Mouse (Mus musculus) hindbrain, embryonic 16.5 days (tissue): Measurements from ENCODE around the gene Mcfd2. TPM values are rescaled to one million over a fixed set of nuclear protein-coding genes. Genes with fewer than 3 reads are reported as not detected.

Experiments used
- ATAC-seq: fragments of 200-750 bp; cut with Nextera tagmentation; 2 replicates; pipeline ENCODE4 v1.8.0; 2017; ENCODE audit warnings: moderate TSS enrichment, moderate library complexity
- H3K27ac ChIP-seq: fragments of 300-500 bp; sonication (generic); 2 replicates; pipeline ENCODE4 v1.5.1; 2014; ENCODE audit warnings: low read depth, mild to moderate bottlenecking, control low read depth, low read length, moderate library complexity
- H3K27me3 ChIP-seq: fragments of 300-500 bp; sonication (generic); replicated peaks from 2 replicates; pipeline ENCODE4 v1.6.1; 2014; ENCODE audit warnings: low read length; ENCODE audit not compliant: control insufficient read depth, insufficient read depth
- H3K36me3 ChIP-seq: fragments of 300-500 bp; sonication (generic); 2 replicates; pipeline ENCODE4 v1.6.1; 2014; ENCODE audit warnings: mild to moderate bottlenecking, low read length, moderate library complexity, mixed read lengths; ENCODE audit not compliant: control insufficient read depth, insufficient read depth
- H3K4me1 ChIP-seq: fragments of 300-500 bp; sonication (generic); 2 replicates; pipeline ENCODE4 v1.6.1; 2014; ENCODE audit warnings: low read depth, low read length; ENCODE audit not compliant: control insufficient read depth, insufficient read depth
- H3K4me2 ChIP-seq: fragments of 300-500 bp; sonication (generic); 2 replicates; pipeline ENCODE4 v1.6.1; 2014; ENCODE audit warnings: mild to moderate bottlenecking, low read length, control low read depth, moderate library complexity
- H3K4me3 ChIP-seq: fragments of 300-500 bp; sonication (generic); 2 replicates; pipeline ENCODE4 v1.5.1; 2014; ENCODE audit warnings: mild to moderate bottlenecking, low read length, control low read depth, moderate library complexity
- H3K9ac ChIP-seq: fragments of 300-500 bp; sonication (generic); 2 replicates; pipeline ENCODE4 v1.6.1; 2014; ENCODE audit warnings: low read depth, mild to moderate bottlenecking, control low read depth, low read length, moderate library complexity
- H3K9me3 ChIP-seq: fragments of 300-500 bp; sonication (generic); 2 replicates; pipeline ENCODE4 v1.6.1; 2014; ENCODE audit warnings: mild to moderate bottlenecking, low read length, moderate library complexity; ENCODE audit not compliant: control insufficient read depth
- WGBS: fragments of 180-500 bp; shearing (Covaris S2); extraction: QIAGEN DNeasy Blood & Tissue Kit; methylation state at CpG from one replicate; pipeline ENCODE4 v1.1.7; 2014; 5-methylcytosine and 5-hydroxymethylcytosine counted together
- polyA plus RNA-seq: library from polyadenylated mRNA; unstranded; fragments of >200 nt; fragmentation: Nextera tagmentation; extraction: Ambion mirVana; gene quantifications from 2 replicates; pipeline ENCODE4 v1.2.1, GENCODE M21; 2015

Mcfd2 gene
- polyA plus RNA-seq, 1 experiment from 2014 or later = 48.1 TPM

GRCm38 (mm10) chr17:87293125-87293524 is 27.4 kb upstream of the Mcfd2 start:
- no peak overlapping the region for H3K9ac ChIP-seq
- H3K4me1 ChIP-seq = no peaks in the 10 kb centered on the region; the same call in 1 of the 2 replicates
- ATAC-seq = no peak
- H3K4me3 ChIP-seq = no peak overlapping the region
- no peaks in the 10 kb centered on the region for H3K9me3 ChIP-seq
- H3K27me3 ChIP-seq = no peaks in the 10 kb centered on the region
- H3K4me2 ChIP-seq = no peak overlapping the region
- H3K27ac ChIP-seq = no peak overlapping the region
- 89% methylated on average over 5 of the region's 5 CpGs for WGBS
- peaks cover 2% of the 10 kb centered on the region; the same call in 1 of the 2 replicates for H3K36me3 ChIP-seq

GRCm38 (mm10) chr17:87291782-87292181 is 26.0 kb upstream of the Mcfd2 start:
- Histone ChIP-seq H3K9ac (no peak overlapping the region), H3K4me2 (no peak overlapping the region), H3K9me3 (no peaks in the 10 kb centered on the region), H3K27ac (no peak overlapping the region), H3K27me3 (peaks cover 2% of the 10 kb centered on the region; the same call in 1 of the 2 replicates), H3K36me3 (peaks cover 2% of the 10 kb centered on the region; the same call in 1 of the 2 replicates), H3K4me1 (no peaks in the 10 kb centered on the region; the same call in 1 of the 2 replicates), H3K4me3 (no peak overlapping the region)
- no peak for ATAC-seq
- WGBS = 90% methylated on average over 5 of the region's 5 CpGs

GRCm38 (mm10) chr17:87291037-87291436 is 25.3 kb upstream of the Mcfd2 start:
- no peak overlapping the region for H3K4me3 ChIP-seq
- no peak overlapping the region for H3K4me2 ChIP-seq
- peaks cover 2% of the 10 kb centered on the region; the same call in 1 of the 2 replicates for H3K36me3 ChIP-seq
- no peak overlapping the region for H3K9ac ChIP-seq
- H3K27me3 ChIP-seq = peaks cover 2% of the 10 kb centered on the region; the same call in 1 of the 2 replicates
- H3K9me3 ChIP-seq = no peaks in the 10 kb centered on the region
- no peaks in the 10 kb centered on the region; the same call in 1 of the 2 replicates for H3K4me1 ChIP-seq
- no peak overlapping the region for H3K27ac ChIP-seq
- ATAC-seq = no peak
- 92% methylated on average over 7 of the region's 7 CpGs for WGBS

DNA sequence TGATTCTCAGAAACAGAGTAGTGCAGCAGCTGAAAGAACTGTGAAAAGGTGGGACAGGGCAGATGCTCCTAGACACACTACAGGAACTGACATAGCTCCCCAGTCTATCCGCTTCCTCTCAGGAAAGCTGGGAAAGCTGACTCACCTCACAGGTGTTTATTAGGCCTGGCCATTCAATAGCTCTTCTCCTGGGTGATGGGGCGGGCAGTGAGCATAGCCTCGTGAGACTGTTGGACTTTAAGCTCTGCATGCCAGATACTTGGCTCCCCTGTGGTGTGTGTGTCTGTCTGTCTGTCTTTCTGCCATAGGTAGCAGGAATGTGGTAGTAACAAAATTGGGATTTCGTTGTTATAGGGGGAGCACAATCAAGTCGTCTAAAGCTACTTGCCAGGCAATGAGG is 23.6 kb upstream of the Mcfd2 start:
- H3K9ac ChIP-seq = no peak overlapping the region

GRCm38 (mm10) chr17:87288131-87288530 is 22.4 kb upstream of the Mcfd2 start:
- Histone ChIP-seq H3K36me3 (peaks cover 2% of the 10 kb centered on the region; the same call in 1 of the 2 replicates), H3K9me3 (no peaks in the 10 kb centered on the region), H3K4me1 (peaks cover 9% of the 10 kb centered on the region), H3K27me3 (peaks cover 8% of the 10 kb centered on the region), H3K4me2 (no peak overlapping the region), H3K9ac (no peak overlapping the region), H3K4me3 (no peak overlapping the region), H3K27ac (no peak overlapping the region)
- 27% methylated on average over 12 of the region's 12 CpGs for WGBS
- ATAC-seq = no peak

More for the DNA sequence above, 23.6 kb upstream of the Mcfd2 start:
- H3K4me3 ChIP-seq = no peak overlapping the region
- 69% methylated on average over 5 of the region's 5 CpGs for WGBS
- H3K36me3 ChIP-seq = peaks cover 2% of the 10 kb centered on the region; the same call in 1 of the 2 replicates
- no peak for ATAC-seq
- no peak overlapping the region for H3K27ac ChIP-seq
- no peak overlapping the region for H3K4me2 ChIP-seq
- no peaks in the 10 kb centered on the region for H3K9me3 ChIP-seq
- peaks cover 7% of the 10 kb centered on the region for H3K27me3 ChIP-seq
- H3K4me1 ChIP-seq = no peaks in the 10 kb centered on the region; the same call in 1 of the 2 replicates

DNA sequence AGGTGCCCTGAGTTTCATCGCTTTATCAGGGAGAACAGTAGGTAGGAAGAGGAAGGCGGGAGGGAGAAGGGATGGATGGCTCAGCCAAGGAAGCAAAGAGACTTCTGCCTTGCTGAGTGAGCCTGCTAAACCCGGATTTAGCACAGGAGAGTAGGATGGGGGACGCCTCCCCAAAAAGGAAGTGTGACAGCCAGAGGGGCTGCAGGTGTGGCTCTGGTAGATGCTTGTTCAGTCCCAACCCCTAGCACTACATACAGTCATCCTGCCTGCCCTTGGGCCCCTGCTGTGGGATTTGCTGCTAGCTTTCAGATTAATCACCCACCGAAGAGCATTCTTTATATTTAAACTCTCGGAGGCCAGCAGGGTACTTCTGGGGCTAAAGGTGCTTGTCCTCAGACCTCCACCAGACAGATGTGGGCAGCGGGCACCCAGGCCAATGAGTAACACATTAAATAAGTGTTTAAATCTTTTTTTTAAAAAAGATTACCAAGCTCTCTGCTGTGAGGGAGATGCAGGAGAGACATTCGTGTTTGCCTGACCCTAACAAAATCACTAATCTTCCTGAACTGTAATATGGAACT is 21.6 kb upstream of the Mcfd2 start:
- ATAC-seq = no peak
- Histone ChIP-seq H3K4me3 (no peak overlapping the region), H3K4me2 (no peak overlapping the region), H3K27me3 (peaks cover 8% of the 10 kb centered on the region), H3K36me3 (no peaks in the 10 kb centered on the region), H3K27ac (no peak overlapping the region), H3K9ac (no peak overlapping the region), H3K4me1 (peaks cover 9% of the 10 kb centered on the region), H3K9me3 (no peaks in the 10 kb centered on the region)
- WGBS = 54% methylated on average over 8 of the region's 8 CpGs

GRCm38 (mm10) chr17:87286481-87287143 is 20.9 kb upstream of the Mcfd2 start:
- peaks cover 13% of the 10 kb centered on the region for H3K4me1 ChIP-seq
- no peak overlapping the region for H3K9ac ChIP-seq
- H3K4me3 ChIP-seq = no peak overlapping the region
- 69% methylated on average over 8 of the region's 8 CpGs for WGBS
- H3K36me3 ChIP-seq = no peaks in the 10 kb centered on the region
- ATAC-seq = no peak
- H3K27me3 ChIP-seq = peaks cover 8% of the 10 kb centered on the region
- H3K27ac ChIP-seq = no peak overlapping the region
- no peaks in the 10 kb centered on the region for H3K9me3 ChIP-seq
- H3K4me2 ChIP-seq = no peak overlapping the region

GRCm38 (mm10) chr17:87285731-87286465 is 20.2 kb upstream of the Mcfd2 start:
- ATAC-seq = no peak
- H3K27me3 ChIP-seq = peaks cover 8% of the 10 kb centered on the region
- no peak overlapping the region for H3K4me2 ChIP-seq
- no peak overlapping the region for H3K9ac ChIP-seq
- H3K9me3 ChIP-seq = no peaks in the 10 kb centered on the region
- WGBS = 76% methylated on average over 23 of the region's 23 CpGs
- H3K4me1 ChIP-seq = peaks cover 19% of the 10 kb centered on the region
- H3K4me3 ChIP-seq = no peak overlapping the region
- H3K27ac ChIP-seq = no peak overlapping the region
- no peaks in the 10 kb centered on the region for H3K36me3 ChIP-seq

DNA sequence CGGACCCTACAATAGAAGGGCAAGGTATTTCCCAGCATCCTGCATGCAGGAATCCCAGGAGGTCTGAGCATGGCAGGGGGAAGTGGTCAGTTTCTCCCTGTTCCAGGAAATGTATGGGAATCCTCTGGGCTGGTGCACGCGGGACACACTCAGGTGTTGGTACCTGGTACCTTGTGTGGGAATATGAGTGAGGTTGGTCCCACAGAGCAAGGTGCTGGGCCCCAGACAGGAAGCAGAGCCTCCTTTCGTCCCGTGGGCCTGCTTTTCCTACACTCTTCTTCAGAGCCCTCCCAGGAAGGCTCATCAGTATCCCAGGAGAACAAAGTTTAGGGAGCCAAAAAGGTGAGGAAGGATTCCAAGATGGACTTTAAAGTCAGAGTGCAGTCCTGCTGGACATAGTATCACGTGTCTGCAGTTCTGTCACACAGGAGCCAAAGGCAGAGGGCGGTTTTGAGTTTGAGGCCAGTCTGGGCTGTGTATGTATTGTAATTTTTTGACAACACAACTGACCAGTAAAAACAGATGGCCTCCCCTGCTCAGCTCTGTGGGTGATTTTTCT is 18.8 kb upstream of the Mcfd2 start:
- H3K4me3 ChIP-seq = no peak overlapping the region; the same call in 1 of the 2 replicates
- WGBS = 67% methylated on average over 7 of the region's 7 CpGs

More for the DNA sequence above, 18.8 kb upstream of the Mcfd2 start:
- H3K36me3 ChIP-seq = no peaks in the 10 kb centered on the region
- H3K4me1 ChIP-seq = peaks cover 19% of the 10 kb centered on the region
- no peaks in the 10 kb centered on the region for H3K9me3 ChIP-seq
- no peak overlapping the region for H3K27ac ChIP-seq
- no peak overlapping the region for H3K9ac ChIP-seq
- peak overlapping the region; percentile 85 for H3K4me2 ChIP-seq
- peaks cover 8% of the 10 kb centered on the region for H3K27me3 ChIP-seq
- no peak for ATAC-seq
